Mouse (Mus musculus) erythroblast, embryonic 14.5 days (primary cell): ENCODE measurements around the gene Lhx4. TPM values are rescaled to one million over a fixed set of nuclear protein-coding genes. Genes with fewer than 3 reads are reported as not detected.

ENCODE experiments used
- H3K27me3 ChIP-seq: 2 replicates; pipeline ENCODE4 v1.6.1; 2012; ENCODE audit warnings: inconsistent platforms; ENCODE audit not compliant: control insufficient read depth
- H3K36me3 ChIP-seq: 2 replicates; pipeline ENCODE4 v1.6.1; 2012; ENCODE audit warnings: mild to moderate bottlenecking, inconsistent platforms; ENCODE audit not compliant: control insufficient read depth
- H3K4me1 ChIP-seq: 2 replicates; pipeline ENCODE4 v1.6.1; 2012; ENCODE audit warnings: inconsistent platforms; ENCODE audit not compliant: control insufficient read depth
- H3K4me3 ChIP-seq: replicated peaks from 2 replicates; pipeline ENCODE3; 2012; ENCODE audit warnings: moderate library complexity, mild to moderate bottlenecking, inconsistent platforms
- H3K9me3 ChIP-seq: 2 replicates; pipeline ENCODE4 v1.6.1; 2012; ENCODE audit warnings: low read length, inconsistent platforms, mixed read lengths; ENCODE audit not compliant: control insufficient read depth
- GATA1 ChIP-seq: IDR thresholded peaks from 2 replicates; pipeline ENCODE4 v1.6.1; 2012; ENCODE audit warnings: low read length, inconsistent platforms, mixed read lengths
- TAL1 ChIP-seq: IDR thresholded peaks from 3 replicates; pipeline ENCODE4 v1.6.1; 2012; ENCODE audit warnings: low read length, inconsistent platforms, mixed read lengths
- polyA plus RNA-seq: library from polyadenylated mRNA; stranded (reverse); fragments of >175 nt; gene quantifications from 2 replicates; pipeline ENCODE4 v1.2.3, GENCODE M21; 2012

Lhx4 gene
- polyA plus RNA-seq, 1 experiment, result not detected

GRCm38 (mm10) chr1:155784343-155785205, 33.1 kb upstream of the Lhx4 start:
- Histone ChIP-seq H3K36me3 (peaks cover 91% of the 10 kb centered on the region), H3K27me3 (no peaks in the 10 kb centered on the region), H3K4me3 (no peak overlapping the region), H3K4me1 (peaks cover 5% of the 10 kb centered on the region), H3K9me3 (peaks cover 6% of the 10 kb centered on the region)
- TF ChIP-seq TAL1 (no peak), GATA1 (no peak)

- no peak for TF ChIP-seq TAL1
- no peak for TF ChIP-seq GATA1
- Histone ChIP-seq H3K4me1 (peaks cover 5% of the 10 kb centered on the region), H3K9me3 (no peaks in the 10 kb centered on the region), H3K27me3 (no peaks in the 10 kb centered on the region), H3K4me3 (no peak overlapping the region), H3K36me3 (peaks cover 88% of the 10 kb centered on the region)
Observed at GRCm38 (mm10) chr1:155782382-155782781, 30.9 kb upstream of the Lhx4 start.

GRCm38 (mm10) chr1:155777641-155778625, 26.4 kb upstream of the Lhx4 start:
- H3K9me3 ChIP-seq, result no peaks in the 10 kb centered on the region
- peaks cover 50% of the 10 kb centered on the region for H3K36me3 ChIP-seq
- H3K4me3 ChIP-seq, result no peak overlapping the region
- H3K4me1 ChIP-seq, result no peaks in the 10 kb centered on the region
- no peaks in the 10 kb centered on the region for H3K27me3 ChIP-seq
- TF ChIP-seq GATA1 (no peak), TAL1 (no peak)

- H3K27me3 ChIP-seq, result no peaks in the 10 kb centered on the region
- no peaks in the 10 kb centered on the region for H3K36me3 ChIP-seq
- H3K4me3 ChIP-seq, result no peak overlapping the region
- TF ChIP-seq TAL1, result no peak
- TF ChIP-seq GATA1, result no peak
- H3K4me1 ChIP-seq, result no peaks in the 10 kb centered on the region
- H3K9me3 ChIP-seq, result no peaks in the 10 kb centered on the region
Observed at GRCm38 (mm10) chr1:155759167-155759566, 7.7 kb upstream of the Lhx4 start.

- no peaks in the 10 kb centered on the region for H3K9me3 ChIP-seq
- H3K4me3 ChIP-seq, result no peak overlapping the region
- no peaks in the 10 kb centered on the region for H3K36me3 ChIP-seq
- peaks cover under 1% of the 10 kb centered on the region for H3K27me3 ChIP-seq
- H3K4me1 ChIP-seq, result no peaks in the 10 kb centered on the region
- TF ChIP-seq GATA1 (no peak), TAL1 (no peak)
Observed at GRCm38 (mm10) chr1:155758711-155759110, 7.2 kb upstream of the Lhx4 start.

GRCm38 (mm10) chr1:155757621-155758020, 6.1 kb upstream of the Lhx4 start:
- H3K27me3 ChIP-seq, result peaks cover 10% of the 10 kb centered on the region
- TF ChIP-seq GATA1, result no peak
- TF ChIP-seq TAL1, result no peak
- H3K36me3 ChIP-seq, result no peaks in the 10 kb centered on the region
- no peaks in the 10 kb centered on the region for H3K9me3 ChIP-seq
- H3K4me3 ChIP-seq, result no peak overlapping the region
- no peaks in the 10 kb centered on the region for H3K4me1 ChIP-seq

GRCm38 (mm10) chr1:155753411-155753810, 1.9 kb upstream of the Lhx4 start:
- Histone ChIP-seq H3K36me3 (no peaks in the 10 kb centered on the region), H3K4me1 (no peaks in the 10 kb centered on the region), H3K4me3 (no peak overlapping the region), H3K9me3 (no peaks in the 10 kb centered on the region), H3K27me3 (peaks cover 51% of the 10 kb centered on the region)
- TF ChIP-seq GATA1, result no peak
- TF ChIP-seq TAL1, result no peak

- peaks cover 77% of the 10 kb centered on the region for H3K27me3 ChIP-seq
Observed at GRCm38 (mm10) chr1:155750517-155751178, 836 bp downstream of the Lhx4 start.

GRCm38 (mm10) chr1:155747911-155748310, 3.6 kb downstream of the Lhx4 start:
- Histone ChIP-seq H3K27me3 (peaks cover 95% of the 10 kb centered on the region), H3K4me1 (no peaks in the 10 kb centered on the region), H3K9me3 (no peaks in the 10 kb centered on the region), H3K36me3 (no peaks in the 10 kb centered on the region), H3K4me3 (no peak overlapping the region)
- TF ChIP-seq TAL1 (no peak), GATA1 (no peak)

More at GRCm38 (mm10) chr1:155750517-155751178, 836 bp downstream of the Lhx4 start:
- Histone ChIP-seq H3K9me3 (no peaks in the 10 kb centered on the region), H3K4me1 (no peaks in the 10 kb centered on the region), H3K36me3 (no peaks in the 10 kb centered on the region), H3K4me3 (no peak overlapping the region)
- TF ChIP-seq GATA1 (no peak), TAL1 (no peak)
